Mouse (Mus musculus): ENCODE data around the gene Ccr4. TPM values are rescaled to one million over a fixed set of nuclear protein-coding genes. Genes with fewer than 3 reads are reported as not detected.

Ccr4 gene
- total RNA-seq, 2 experiments from 2014 or later = not detected

- DNase-seq (ENCODE audit: low spot score in 2 of 2) = no peak
Measured at GRCm38 (mm10) chr9:114480940-114481339, 23.8 kb downstream of the Ccr4 start.

DNA sequence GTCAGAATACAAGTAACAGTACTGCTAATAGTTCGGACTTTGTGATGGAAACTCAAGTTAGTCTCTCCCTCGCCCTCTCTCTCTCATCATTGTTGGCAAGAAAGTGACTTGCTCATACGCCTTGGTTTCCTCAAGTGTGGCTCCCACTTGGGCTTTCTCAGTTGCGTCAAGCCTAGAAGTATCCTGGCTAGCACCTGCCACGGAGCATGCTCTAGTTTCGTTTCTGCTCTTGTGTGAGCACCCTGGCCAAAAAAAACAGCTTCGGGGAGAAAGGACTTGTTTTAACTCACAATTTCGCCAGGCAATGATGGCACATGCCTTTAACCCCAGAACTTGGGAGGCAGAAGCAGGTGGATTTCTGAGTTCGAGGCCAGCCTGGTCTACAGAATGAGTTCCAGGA is 27.7 kb downstream of the Ccr4 start:
- DNase-seq (ENCODE audit: low spot score in 2 of 2) = no peak

DNA sequence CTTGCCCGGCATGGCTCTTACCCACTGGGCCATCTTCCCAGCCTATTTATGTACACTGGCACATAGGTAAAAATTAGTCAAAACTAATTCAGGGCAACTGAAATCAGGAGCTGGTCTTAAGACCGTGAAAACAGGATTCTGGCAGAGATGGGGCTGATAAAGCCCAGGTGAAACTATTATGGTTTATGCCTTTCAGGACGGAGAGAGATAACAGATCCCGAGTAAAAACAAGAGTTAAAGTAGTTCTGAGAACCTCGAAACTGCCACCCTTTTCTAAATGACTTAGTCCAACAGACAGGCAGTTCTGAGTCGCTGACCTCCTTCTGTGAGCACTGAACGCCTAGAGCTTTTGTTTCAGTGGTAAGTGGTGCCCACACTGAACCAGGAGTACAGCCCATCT is 32.8 kb downstream of the Ccr4 start:
- no peak for DNase-seq (ENCODE audit: low spot score in 2 of 2)

DNA sequence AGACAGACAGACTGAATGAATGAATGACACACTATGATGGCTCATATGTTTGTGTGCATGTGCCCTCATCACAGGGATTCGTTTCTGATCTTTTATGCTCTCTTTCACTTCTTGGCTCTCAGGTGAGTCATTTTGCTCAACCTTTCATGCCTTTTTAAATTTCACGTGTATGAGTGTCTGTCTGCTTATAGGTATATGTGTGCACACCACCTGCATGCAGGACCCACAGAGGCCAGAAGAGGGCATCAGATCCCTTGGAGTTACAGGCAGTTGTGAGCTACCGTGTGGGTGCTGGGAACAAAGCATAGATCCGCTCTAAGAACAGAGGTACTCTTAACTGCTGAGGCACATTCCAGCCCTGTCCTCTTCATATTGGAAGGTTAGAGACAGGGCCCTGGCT is 36.0 kb downstream of the Ccr4 start:
- no peak for DNase-seq (ENCODE audit: low spot score in 2 of 2)

- DNase-seq (ENCODE audit: low spot score in 2 of 2) = no peak
Measured at GRCm38 (mm10) chr9:114468217-114468616, 36.5 kb downstream of the Ccr4 start.

GRCm38 (mm10) chr9:114466871-114467270 is 37.8 kb downstream of the Ccr4 start:
- no peak for DNase-seq (ENCODE audit: low spot score in 2 of 2)

DNA sequence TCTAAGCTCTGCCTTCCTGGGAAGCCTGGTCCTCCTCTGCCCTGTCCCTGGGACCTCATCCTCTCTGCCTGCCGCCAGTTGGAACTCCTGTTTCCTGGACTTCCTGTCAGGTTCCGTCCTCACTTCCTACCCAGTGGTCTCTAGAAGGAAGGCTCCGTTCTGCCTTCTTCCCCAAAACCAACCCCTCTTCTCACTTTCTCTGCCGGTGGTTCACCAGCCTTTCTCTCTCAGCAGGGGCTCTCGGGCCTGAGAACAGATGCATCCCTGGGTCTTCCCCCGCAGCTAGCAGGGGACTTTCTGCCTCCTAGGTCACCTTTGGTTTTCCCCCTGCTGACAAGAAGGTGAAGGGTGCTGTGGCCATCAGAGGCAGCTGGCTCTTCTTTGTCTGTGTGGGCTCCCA is 39.3 kb downstream of the Ccr4 start:
- no peak for DNase-seq (ENCODE audit: low spot score in 2 of 2)

DNA sequence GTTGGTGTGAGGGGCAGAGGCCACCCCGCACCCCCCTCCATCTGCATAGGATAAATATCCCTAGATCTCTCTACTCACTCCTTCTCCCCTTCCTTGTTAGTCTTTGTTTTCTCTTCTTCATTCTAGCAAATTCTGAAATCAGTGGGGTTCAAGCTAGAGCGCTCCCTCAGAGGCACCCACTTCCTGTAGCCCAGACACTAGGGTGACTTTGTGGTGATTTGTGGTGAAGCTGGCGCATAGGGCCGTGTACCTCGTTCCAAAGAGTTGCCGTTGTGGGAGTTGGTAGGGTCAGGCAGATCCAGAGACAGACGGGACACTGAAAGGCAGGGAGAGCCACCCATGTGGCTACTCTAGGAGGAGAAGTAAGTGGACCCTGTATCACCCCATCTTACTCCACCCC is 42.1 kb downstream of the Ccr4 start:
- no peak for DNase-seq (ENCODE audit: low spot score in 2 of 2)

- no peak for DNase-seq (ENCODE audit: low spot score in 2 of 2)
Measured at GRCm38 (mm10) chr9:114458436-114458835, 46.3 kb downstream of the Ccr4 start.

DNA sequence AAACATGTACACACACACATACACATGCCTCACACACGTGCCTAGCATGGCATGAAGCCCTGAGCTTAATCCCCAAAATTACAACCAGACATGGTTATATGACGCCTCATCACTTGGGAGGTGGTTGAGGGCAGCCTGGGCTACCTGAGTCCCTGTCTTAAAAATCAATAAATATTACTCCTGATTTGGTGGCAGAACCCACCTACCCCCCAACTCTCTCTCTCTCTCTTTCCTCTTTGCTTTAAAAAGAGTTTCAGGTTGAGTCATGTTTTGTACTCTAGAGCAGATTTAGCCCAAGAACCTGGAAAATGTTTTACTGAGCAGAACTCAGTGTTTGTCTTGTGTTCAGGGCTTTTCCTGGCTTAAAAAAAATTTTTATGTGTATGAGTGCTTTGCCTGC is 49.3 kb downstream of the Ccr4 start:
- no peak for DNase-seq (ENCODE audit: low spot score in 2 of 2)

- DNase-seq (ENCODE audit: low spot score in 2 of 2) = no peak
Measured at GRCm38 (mm10) chr9:114452418-114452817, 52.3 kb downstream of the Ccr4 start.

GRCm38 (mm10) chr9:114451615-114452014 is 53.1 kb downstream of the Ccr4 start:
- DNase-seq (ENCODE audit: low spot score in 2 of 2) = no peak

DNA sequence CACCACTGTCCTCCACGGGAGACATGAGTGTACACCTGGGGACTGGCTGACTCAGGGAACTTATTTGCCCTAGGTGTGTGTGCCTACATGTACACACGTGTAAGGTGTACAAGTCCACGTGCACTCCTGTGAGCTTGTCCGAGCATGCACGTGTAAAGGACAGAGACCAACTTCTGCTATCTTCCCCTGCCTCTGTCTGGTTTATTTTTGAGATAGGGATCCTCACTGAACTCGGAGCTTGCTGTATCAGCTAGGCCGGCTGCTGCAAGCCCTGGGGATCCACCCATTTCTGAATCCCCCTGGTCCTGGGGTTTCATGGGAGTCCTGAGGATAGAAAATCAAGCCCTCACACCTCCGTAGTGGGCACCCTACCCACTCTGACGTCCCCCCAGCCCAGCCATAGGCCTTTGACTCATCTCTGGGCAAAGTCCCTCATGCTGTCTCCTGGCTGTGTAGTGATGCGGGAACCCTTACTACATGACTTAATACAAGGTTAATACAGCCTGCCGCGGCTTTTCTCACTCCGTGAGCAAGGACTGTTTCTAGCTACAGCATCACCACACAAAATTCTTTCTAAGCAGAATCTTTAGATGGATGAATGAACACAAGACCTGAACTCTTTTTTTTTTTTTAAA is 55.5 kb downstream of the Ccr4 start:
- no peak for DNase-seq (ENCODE audit: low spot score in 2 of 2)

GRCm38 (mm10) chr9:114448700-114449099 is 56.0 kb downstream of the Ccr4 start:
- no peak for DNase-seq (ENCODE audit: low spot score in 2 of 2)

DNA sequence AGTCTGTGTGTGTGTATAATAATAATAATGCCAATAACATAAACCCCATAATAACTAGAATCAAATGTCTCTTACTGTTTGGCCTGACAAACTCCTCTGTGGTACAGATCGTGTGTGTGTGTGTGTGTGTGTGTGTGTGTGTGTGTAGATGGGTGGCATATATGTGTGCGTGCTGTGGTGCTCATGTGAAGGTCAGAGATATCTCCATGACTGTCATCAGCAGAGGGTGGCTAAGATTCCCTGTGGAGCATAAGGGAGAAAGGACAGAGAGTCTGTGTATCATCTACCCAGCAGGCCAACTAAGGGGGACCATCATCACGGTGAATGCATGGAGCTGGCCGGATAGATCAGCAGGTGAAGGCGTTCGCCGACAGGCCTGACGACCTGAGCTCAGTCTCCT is 57.8 kb downstream of the Ccr4 start:
- no peak for DNase-seq (ENCODE audit: low spot score in 2 of 2)

DNA sequence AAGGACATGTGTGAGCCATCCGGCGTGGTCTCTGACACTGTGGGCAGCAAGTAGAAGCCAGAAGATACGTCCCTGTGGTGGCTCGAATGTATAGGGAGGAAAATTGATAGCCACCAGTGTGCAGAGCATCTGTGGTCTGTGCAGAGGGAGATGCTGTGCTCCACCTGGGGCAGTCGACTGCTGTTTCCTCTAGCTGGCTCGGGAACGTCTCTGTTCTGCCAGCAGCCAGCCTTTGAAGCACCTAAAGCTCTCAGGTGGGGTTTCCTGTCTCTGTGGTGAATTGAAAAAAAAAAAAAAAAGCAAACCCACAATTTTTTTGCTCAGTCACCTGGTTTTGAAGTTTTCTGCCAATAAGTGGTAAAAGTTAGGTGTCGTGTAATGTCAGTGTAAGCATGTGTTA is 61.4 kb downstream of the Ccr4 start:
- DNase-seq (ENCODE audit: low spot score in 2 of 2) = no peak

DNA sequence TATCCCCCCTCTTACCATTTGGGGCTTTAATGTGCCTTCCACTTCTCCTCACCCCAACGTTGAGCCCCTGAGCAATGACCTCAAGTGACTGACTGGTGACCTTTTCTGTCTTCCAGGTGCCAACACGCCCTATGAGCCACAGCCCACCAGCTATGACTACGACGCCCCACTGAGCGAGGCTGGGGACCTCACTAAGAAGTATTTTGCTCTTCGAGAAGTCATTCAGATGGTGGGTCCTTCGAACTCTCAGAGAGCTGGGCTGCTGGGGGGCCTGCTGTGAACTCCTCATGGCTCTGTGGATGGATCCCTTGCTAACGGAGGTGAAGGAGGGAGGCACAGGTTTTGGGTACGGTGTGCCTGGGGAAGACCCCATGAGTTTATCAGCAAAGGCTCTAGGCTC is 61.8 kb downstream of the Ccr4 start:
- DNase-seq (ENCODE audit: low spot score in 2 of 2) = no peak

DNA sequence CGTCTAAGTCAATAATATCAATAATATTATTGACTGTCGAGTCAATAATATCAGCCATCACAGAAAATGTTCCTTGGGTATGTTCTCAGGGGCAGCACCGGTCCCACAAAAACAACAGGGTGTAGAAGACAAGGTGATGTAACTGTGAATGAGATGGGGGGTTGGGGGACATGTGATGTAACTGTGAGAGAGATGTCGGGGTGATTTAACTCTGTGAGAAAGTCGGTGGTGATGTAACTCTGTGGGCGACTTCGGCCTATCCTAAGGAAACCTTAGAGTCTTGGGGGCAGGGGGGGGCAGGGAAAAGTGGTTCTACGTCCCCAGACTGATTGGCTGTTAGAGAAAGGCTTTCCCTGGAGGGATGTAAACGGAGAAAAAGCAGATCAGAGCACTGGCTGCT is 62.5 kb downstream of the Ccr4 start:
- no peak for DNase-seq (ENCODE audit: low spot score in 2 of 2)

DNA sequence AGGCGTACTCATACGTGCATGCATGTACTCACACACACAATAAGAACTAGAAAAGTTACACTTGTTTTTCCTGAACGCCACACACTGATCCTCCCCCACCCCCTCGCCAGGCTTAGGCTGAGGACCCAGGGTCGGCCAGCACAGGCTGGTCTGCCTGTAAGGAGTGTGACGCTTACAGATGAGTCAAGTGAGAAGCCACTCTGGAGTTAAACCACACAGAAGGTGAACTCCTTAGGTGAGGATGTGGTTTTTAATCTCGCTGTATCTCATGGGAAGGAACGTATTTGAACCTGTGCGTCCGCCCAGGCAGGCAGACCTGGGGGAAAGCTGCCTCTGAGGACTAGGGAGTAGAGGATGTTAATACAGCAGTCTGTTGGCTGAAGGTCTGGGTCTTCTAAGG is 64.2 kb downstream of the Ccr4 start:
- no peak for DNase-seq (ENCODE audit: low spot score in 2 of 2)

Other genes starting within 250 kb of the Ccr4 start
- not detected for gene Bcl2a1c, start 174.8 kb downstream of the Ccr4 start, total RNA-seq (2021)
- gene Crtap, start 114.2 kb downstream of the Ccr4 start, total RNA-seq (2021) = 1 to 10 TPM; 5.7 to 6.6 TPM
- gene Glb1, start 103.8 kb downstream of the Ccr4 start, total RNA-seq (2021) = 10 to 100 TPM; 23.3 to 25.5 TPM
- gene Tmppe, start 103.8 kb downstream of the Ccr4 start, total RNA-seq (2021) = 10 to 100 TPM; 12.9 to 13.4 TPM
- not detected for gene C130032M10Rik, start 10.8 kb upstream of the Ccr4 start, total RNA-seq (2021)
- gene Trim71, start 59.5 kb upstream of the Ccr4 start, total RNA-seq (2021) = under 1 TPM; 0.84 to 0.95 TPM
- 10 to 100 TPM; 45.2 to 45.3 TPM for gene Cnot10, start 135.3 kb upstream of the Ccr4 start, total RNA-seq (2021)
- gene Dync1li1, start 183.9 kb upstream of the Ccr4 start, total RNA-seq (2021) = 10 to 100 TPM; 93.8 to 96.2 TPM
- gene Cmtm6, start 226.2 kb upstream of the Ccr4 start, total RNA-seq (2021) = 10 to 100 TPM; 20.2 to 23.7 TPM

Data from left cerebral cortex, adult 18-20 months (tissue).